Mouse (Mus musculus) gastrocnemius, postnatal 10 days (tissue): ENCODE data around the gene Prrg4. TPM values are rescaled to one million over a fixed set of nuclear protein-coding genes. Genes with fewer than 3 reads are reported as not detected.
"Not testable (repeated sequence)": the region's sequence is repeated elsewhere in the genome, so short reads cannot be mapped to it uniquely, and the experiment has no call there.

Source experiments
- DNase-seq: peaks from one replicate; pipeline ENCODE4 v3.0.0; 2021; ENCODE audit warnings: mixed read lengths
- long read RNA-seq, 2 experiments: library from polyadenylated mRNA; stranded (forward); transcript quantifications; one replicate each; pipeline ENCODE4 v2.0.0; 2021
- total RNA-seq, 2 experiments: library from RNA; stranded (reverse); gene quantifications; 2 replicates each; pipeline ENCODE4 v1.2.3; 2021

Gene Prrg4
- 1 to 10 TPM in 1 of 2 experiments, under 1 TPM in 1; 0.77 to 1.1 TPM for total RNA-seq
- long read RNA-seq, experiment 1: 0 reads
- long read RNA-seq, experiment 2: 0 reads

DNA sequence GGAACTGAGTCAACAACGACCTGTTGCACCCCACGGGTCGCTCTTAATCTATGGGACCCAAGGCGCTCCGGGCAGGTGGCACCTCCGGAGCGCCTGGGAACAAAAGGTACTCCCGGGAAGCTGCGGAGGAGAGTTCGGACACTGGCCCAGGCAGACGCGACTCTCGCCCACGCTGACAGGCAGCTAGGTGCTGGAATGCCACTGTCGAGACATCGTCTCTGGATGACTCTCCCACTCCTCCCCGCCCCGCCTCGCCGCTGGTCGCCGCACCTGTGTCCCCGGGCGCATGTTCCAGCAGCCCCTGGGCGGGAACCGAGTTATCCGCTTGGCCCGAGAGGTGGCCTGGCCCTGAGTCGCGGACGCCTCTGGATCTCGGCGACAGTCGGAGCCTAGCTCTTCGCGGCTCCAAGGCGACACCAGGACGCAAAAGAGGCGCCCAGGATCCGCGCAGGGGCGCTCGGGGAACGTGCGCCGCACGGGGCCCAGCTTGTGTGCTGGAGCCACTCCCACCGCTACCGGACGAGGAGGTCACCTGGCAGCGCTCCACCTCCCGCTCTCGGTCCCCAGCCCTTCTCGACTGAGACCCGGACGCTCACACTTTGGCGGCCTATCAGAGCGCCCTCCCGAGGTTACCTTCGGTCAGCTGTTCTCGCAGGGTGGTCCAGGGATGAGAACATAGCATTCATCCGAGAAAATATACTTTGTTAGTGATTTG is at the start of gene Prrg4:
TSS of gene Prrg4 (minus strand) at position 601 of the 715 bp plus-strand sequence.
- peak; percentile 46 for DNase-seq

DNA sequence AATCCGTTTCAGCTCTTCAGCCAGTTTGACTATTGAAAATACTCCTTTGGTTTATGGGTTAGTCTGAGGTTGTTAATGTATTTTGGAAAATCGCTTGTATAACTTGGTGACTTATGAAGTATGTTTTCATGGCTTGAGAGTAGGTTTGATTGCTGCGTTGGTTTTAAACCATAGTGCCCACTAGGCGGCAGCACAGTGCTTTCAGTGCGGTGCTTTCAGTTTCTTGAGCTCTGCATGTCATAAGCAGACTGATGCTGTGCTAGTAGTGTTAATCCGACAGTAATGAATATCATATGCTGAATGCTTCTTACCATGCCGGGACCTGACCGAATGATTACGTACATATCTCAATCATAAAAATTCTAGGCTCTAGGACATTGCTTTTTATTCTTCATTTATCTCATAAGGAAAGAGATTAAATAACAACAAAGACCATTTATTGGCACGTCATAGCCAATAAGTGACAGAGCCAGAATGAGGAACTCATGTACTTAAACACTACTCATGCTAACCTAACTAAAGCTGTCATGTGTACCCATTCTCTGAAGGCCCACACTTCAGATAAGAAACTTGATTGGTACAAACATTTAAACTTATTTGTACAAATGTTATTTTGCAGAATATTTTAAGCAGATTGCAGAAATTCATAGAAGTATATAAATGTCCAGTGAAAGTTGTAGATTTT is 38.3 kb upstream of the Prrg4 start:
- peak; percentile 77 for DNase-seq

DNA sequence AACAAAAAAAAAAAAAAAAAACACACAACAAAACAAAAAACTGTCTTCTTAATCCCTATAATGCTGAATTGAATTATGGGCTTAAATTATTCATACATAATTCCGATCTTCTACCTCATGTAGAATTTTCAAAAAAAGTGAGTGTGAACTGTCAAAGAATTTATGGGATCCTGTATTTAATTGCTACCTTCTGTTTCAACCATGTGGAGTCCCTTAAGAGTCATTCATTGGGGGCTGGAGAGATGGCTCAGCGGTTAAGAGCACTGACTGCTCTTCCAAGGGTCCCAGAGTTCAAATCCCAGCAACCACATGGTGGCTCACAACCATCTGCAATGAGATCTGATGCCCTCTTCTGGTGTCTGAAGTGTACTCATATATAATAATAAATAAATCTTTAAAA is 37.7 kb upstream of the Prrg4 start:
- not testable (repeated sequence) for DNase-seq

DNA sequence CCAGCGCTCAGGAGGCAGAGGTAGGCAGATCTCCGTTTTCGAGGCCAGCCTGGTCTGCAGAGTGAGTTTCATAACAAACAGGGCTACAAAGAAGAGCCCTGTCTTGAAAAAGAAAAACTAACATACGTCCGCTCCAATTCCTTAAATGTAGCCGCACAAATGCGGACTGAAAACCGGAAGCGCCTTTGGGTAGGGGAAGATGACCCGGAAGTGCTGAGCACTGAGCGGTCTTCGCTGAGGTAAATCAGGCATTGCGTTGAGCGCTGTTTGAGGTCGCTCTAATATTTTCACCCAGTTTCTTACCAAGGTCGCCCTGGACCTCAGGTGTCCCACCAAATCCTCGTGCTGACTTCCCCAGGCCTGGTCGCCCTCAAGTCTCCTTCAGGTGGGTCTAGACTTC is 36.4 kb upstream of the Prrg4 start:
- no peak for DNase-seq

DNA sequence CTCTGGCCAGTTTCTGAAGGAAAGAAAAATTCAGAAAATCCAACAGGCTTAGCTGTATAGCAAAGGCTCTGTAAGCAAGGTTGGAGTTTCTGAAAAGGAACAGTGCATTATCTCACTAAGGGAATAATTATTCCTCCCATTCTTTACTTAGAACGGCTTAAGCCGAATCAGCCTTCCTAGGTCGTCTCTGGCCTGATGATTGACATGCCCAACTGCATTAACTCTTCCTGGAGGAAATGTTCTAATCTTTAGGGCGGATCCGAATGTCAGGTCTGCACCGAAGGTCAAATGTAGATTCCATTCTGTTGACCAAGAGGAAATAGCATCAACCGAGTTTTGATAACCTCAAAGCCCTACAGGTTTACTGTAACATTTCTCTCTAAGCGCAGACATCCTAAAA is 29.1 kb upstream of the Prrg4 start:
- DNase-seq: no peak

DNA sequence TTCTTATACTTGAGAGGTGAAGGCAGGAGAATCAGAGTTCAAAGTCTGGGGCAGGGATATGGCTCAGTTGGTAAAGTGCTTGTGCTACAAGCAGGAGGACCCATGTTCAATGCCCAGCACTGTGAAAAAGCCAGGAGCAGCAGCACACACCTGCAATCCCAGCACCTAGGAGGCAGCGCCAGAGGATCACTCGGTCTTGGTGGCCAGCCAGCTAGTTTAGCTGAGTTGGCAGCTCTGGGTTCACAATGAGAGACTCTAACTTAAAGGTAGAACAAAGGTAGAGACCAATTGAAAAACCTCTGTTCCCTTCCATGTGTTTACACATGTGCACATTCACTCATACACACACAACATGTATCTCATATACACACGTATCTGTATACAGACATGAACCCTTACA is 19.4 kb upstream of the Prrg4 start:
- no peak for DNase-seq

DNA sequence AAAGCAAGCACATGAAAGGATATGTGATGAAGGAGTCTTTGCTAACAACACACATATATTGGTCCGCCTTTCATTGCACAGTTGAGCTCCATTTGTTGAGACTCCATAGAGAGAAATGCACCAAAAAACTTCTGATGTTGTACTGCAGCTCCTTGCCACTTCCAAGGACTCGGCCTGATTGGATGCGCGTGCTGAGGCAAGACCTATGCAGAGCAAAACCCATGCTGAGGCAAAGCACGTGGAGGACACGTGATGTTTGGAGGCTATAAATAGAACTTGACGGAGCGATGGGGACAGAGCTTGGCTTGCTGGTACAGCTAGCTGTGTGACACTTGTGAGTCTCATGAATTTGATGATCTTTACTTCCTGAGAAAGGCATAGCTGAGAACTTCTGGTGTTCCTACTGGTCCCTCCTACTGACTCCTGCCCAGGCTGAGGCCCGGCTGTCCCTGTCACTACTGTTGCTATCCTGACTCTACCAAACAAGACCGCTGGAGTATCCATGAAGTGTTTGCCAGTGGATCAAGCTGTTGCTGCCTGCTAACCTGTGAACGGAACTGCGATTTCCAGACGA is 17.7 kb upstream of the Prrg4 start, which contains the start of gene Ccdc73:
TSS of gene Ccdc73 (plus strand) at position 524 of the 574 bp plus-strand sequence.
- no peak for DNase-seq

DNA sequence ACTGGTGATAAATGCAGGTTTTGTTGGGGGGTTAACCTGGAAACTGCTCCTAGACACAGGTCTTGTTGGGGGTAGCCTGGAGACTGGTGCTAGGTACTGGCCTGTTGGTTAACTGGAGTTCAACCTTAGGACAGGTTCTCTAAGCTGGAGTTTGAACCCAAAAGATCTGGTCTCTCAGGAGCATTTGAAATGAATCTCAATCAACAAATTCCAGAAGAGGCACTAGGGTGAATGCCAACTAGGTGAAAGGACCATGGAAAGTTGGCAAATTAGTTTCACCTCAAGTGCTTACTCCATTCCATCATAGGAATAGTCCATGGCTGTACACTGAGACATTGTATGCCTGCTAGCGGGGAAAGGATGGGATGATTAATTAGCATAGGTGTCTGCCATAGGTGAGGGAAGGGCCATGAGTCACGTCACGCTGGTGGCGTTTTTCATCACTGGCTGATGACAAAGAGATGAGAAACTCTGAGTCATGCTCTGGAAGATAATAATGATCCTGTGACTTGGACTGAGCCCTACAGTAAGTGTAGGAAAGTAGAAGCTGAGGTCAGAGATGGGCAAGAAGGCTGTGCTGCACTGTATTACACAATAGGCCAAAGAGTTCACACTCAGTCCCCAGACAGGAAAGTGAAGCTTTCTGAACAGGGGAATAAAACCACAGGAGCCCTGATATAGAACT is 14.6 kb upstream of the Prrg4 start:
- no peak for DNase-seq

DNA sequence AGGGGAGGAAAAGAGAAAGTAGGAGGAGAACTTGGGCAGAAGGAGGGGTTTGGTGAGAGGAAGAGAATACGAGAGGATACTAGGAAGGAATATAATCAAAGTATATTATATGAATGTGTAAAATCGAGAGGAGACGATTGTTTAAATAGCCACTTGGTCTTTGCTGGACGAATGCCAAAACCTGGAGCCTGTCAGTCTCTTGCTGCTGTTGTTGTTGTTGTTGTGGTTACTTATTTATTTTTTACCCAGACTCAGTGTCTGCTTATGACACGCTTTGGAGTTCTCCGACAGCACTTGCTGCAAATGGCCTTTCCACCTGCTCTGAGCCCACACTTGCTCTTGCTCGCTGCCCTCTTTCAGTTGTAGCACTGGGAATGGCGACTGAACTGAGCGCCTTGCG is 10.8 kb upstream of the Prrg4 start:
- no peak for DNase-seq

DNA sequence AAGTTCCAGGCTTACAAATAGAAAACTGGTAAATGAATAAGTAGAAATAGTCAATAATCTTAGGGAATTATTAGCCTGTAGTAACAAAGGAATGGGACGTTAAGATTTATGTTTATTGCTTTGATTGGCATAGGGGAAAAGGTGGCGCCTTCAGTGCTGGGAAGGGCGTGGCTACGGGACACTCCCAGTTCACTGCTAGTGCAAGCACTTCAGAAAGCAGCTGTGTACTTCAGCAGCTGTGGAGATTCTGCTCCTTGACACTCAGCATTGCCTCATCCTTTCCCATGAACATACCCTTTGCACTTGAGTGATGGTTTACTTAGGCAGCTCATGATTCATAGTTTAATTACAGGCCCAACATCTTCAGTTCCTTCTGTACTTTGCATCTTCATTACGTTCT is 9.4 kb upstream of the Prrg4 start:
- DNase-seq: no peak

DNA sequence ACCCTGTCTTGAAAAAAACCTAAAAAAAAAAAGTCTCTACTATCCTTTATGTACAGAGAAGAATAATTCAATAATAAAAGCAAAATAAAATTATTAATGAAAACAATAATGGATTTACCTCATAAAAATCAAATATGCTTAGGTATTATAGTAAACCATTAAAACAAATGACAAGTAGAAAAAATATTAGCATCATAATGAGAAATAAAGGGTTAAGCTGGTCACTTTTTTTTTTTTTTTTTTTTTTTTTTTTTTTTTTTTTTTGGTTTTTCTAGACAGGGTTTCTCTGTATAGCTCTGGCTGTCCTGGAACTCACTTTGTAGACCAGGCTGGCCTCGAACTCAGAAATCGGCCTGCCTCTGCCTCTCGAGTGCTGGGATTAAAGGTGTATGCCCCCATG is 8.4 kb upstream of the Prrg4 start:
- not testable (repeated sequence) for DNase-seq

DNA sequence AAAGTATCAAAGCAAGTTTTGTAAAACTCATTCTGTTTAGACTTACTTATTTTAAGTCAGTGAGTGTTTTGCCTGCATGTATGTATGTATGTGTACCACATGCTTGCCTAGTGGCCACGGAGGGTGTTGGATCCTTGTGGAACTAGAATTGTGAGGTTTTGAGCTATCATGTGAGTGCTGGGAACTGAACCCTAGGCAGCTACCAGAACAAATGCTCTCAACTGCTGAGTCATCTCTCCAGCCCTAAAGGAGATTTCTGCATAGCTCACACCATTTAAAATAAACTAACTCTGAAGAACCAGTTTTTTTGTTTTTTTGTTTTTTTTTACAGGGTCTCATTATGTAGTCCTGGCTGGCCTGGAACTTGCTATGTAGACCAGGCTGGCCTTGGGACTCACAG is 6.5 kb upstream of the Prrg4 start:
- DNase-seq: no peak

DNA sequence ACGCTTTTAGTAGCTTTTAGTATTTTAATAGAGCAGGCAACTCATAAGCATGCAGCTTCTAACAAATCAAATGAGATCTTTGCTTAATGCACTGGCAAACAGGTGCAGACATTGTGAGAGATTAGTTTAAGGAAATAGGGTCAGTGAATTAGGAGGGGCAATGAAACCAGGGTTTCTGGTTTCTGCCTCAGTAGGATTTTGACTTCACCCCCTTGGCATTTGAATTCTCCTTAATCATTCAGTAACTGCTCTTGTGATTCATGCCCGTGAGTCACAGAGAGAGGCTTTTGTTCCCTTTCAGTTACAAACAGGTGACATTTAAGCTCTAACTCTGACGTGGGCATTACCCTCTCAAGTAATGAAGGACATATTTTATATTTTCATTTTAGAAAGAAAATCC is 6.1 kb upstream of the Prrg4 start:
- no peak for DNase-seq

DNA sequence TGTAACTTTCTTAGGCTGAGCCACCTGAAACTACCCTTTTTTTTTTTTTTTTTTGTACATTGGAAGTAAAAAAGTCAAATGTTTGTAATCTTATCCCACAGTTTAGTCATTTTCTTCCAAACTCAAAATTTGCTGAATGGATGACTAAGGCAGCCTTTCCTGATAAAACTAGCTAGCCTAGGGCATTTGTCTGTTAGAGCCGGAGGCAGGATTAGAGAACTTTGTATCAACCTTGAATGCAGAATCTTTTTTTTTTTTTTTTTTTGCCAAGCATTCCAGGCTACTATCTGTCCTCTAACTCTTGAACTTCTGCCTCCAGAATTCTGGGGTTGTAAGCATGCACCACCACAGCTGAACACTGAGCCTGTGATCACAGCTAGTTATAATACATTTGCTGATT is 5.2 kb upstream of the Prrg4 start:
- DNase-seq: no peak

DNA sequence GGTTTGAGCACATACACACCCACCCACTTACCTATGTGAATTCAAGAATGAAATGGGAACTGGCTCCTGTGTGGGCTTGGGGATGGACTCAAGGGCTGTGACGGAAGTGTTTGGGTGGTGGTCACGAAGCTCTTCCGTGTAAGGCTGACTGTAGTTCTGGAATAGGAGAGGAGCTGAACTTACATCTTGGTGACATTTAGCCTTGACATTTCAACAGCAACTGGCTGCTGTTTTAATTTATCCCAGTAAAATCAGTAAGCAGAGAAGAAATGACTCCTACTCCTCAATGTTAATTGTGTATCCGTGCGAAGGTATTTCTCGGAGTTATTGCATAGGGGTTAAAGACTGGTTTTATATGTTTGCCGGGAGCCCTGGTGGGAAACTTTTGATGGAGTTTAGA is 2.9 kb upstream of the Prrg4 start:
- DNase-seq: no peak

DNA sequence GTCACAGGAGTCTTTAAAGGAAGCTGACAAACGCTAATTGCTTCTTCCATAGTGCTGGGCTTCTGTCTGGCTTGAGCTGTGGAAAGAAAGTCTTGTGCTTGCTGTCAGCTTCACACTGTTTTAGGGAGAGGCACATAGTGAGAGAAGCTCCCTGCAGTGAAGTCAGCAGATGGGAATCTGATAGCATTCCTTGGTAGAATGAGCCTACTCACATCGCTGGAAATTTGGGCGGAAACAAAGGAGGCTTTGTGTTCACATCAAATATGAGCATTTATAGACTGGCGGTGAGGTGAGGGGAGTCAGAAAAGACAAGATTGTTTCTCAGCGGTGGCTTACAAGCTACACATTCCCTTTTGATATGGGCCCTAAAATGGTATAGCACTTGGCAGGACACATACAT is 2.0 kb upstream of the Prrg4 start:
- no peak for DNase-seq

DNA sequence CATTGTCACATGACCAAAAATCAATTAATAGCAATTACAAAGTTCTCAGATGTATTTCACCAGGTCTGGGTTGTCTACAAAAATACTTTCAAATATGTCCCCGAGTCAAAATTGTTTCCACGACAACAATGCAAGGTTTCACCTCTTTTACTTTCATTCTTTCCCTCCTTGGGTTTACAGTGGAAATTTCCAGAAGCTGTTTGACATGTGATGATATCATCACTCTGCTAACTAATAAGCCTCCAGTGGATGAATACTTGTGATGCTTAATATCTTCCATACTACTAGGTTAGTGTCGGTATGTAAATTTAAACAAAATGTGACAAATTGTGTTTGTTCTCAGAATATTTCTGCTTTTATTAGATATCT is 299 bp upstream of the Prrg4 start:
- DNase-seq: no peak

DNA sequence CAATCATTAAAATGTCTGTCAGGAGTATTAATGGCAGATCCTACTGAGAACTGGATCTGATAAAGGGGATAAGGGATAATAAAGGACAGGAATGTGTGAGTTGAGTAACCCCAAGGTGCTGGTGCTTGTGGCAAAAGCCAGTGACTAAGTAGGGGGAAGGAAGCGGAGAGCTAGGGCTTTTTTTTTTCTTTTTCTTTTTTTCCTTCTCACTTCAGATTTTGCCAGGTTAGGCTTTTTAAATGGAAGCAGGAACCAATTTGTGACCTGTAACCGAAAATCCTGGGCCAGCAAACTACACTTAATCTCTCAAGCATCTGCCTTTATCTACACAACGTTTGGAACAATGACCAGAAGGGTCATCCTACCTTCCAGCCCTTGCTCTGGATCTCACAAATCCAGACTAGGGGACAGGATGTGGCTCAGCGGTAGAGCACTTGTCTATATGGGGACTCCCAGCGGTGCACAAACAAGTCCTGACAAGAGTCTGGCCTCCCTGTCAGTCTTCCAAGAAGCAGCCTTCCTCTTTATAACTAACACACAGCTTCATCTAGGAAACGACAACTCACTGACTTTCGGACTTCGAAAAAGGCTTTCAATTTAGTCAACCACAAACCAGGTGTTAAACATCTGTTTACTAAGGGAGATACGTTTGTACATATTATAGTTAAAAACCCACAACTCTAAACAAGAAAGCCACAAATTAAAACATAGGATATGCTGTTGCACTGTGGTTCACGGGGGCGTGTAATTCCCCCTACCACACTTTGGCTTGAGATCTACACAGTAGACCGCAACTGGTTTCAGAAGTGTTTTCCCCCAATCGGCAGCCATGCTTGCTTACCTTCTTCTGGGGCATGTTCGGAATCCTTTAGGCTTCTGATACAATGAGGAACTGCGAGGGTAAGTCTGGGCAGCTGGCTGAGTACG is 1.2 kb downstream of the Prrg4 start:
- DNase-seq: no peak

DNA sequence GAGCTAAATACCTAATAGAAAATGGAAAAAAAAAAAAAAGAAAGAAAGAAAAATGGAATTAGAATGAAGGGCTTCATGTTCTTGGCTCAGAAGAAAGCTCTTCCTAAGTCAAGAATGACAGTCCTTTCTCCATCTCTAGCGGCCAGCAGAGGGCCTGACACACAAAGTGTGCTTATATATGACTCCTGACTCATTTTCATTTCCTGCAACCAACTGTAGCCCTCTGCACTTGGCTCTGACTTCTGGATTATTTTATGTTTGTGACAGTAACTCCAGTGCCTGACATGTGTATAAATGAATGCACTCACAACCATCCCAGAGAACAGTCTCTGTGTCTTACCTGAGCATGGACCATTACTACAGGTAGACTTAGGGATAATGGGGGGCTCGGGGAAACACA is 2.0 kb downstream of the Prrg4 start:
- no peak for DNase-seq

DNA sequence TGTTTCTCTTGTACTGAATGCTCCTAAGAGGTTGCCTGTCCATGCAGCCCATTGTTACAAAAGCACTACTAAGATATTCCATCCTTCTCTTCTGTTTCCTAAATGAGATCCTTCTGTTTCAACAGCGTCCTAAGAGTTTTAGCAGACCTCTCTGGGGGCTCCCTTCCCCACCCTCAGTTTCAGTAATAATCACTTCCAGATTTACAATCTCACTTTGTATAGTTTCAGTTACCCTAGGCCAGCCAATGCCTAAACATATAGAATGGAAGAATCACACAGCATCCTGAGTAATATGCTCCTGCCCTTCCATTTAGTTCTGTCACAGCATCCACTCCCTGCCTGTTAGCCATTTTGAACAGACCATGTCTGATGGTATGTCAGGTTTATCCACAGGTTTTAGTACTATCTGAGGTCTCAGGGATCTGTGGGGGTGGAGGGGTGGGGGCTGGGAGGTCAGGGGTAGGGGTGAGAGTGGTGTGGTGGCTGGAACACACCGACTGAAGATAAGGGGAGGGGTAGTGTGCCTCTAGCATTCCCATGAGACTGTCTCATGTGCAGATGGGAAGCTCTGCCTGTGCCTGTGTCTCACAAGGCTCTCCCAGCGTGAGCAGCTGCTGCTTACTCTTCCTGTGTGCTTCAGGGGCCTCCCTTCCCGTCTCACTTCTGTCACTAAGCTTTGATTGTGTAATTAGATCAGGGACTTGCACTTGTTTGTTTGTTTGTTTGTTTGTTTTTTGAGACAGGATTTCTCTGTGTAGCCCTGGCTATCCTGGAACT is 2.9 kb downstream of the Prrg4 start:
- DNase-seq: no peak

DNA sequence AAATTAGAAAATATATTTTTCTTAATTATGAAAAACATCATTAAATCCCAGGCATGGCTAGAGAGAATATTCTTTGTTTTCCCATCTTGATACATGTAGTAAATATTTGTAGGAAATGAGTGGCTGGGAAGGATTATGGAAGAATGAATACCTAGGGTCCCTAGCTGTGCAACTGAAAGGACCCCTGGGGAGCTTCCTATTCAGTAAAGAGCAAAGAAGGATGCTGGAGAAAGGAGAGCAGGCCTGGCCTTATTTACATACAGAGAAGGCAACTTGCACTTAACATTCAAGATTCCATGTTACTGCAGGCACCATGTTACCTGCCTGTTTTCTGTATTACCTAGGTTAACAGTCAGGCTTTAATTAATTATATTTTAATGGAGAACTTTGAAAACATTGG is 7.1 kb downstream of the Prrg4 start:
- no peak for DNase-seq
